ENCODE assay signal across 9 mouse cellular contexts in genomic region chr8:71701414-71702086, GRCm38 (mm10). TPM values are rescaled to one million over a fixed set of nuclear protein-coding genes. Genes with fewer than 3 reads are reported as not detected.
DNase-seq lines count a peak whose midpoint lies in the region; ATAC-seq and TF ChIP-seq lines count a peak whose summit lies in the region.
"Had no signal": no experiment of that assay in that cellular context is flagged by ENCODE, and none has a peak within 500 bp of the region (broad histone marks: within the 10 kb centered on the region; RNA-seq: fewer than 3 reads in every experiment).

Gene B3gnt3, minus strand, starts transcription at chr8:71701789.

- 12% methylated on average over 34 of the region's 34 CpGs for WGBS in heart, embryonic 15.5 days
- WGBS in midbrain, embryonic 16.5 days = 17% methylated on average over 32 of the region's 34 CpGs

- H3K9ac ChIP-seq in heart, embryonic 15.5 days = peak within 1 kb of the TSS; percentile 22; the same call in 1 of the 2 replicates
- H3K9ac ChIP-seq in midbrain, embryonic 16.5 days (ENCODE audit: low read depth, low read length) = no peak within 1 kb of the TSS

- peak within 1 kb of the TSS; percentile 66 for H3K4me2 ChIP-seq in heart, embryonic 15.5 days
- H3K4me2 ChIP-seq in midbrain, embryonic 16.5 days (ENCODE audit: low read length) = 0 out of 2 replicates have a peak within 1 kb of the TSS, but pooled peaks have one; percentile 7

- DNase-seq in heart, postnatal 4 days = no peak
- no peak for DNase-seq in adrenal gland, postnatal 14 days
- no peak for DNase-seq in urinary bladder, adult 18-20 months (ENCODE audit: low spot score in 2 of 2)
- no peak for DNase-seq in spleen, adult 12 weeks (ENCODE audit: low spot score)

- H3K4me3 ChIP-seq in heart, embryonic 15.5 days = peak within 1 kb of the TSS; percentile 43
- H3K4me3 ChIP-seq in bone marrow macrophage, adult 2 months (ENCODE audit: insufficient read depth, low read length) = peak within 1 kb of the TSS; percentile 72
- no peak within 1 kb of the TSS for H3K4me3 ChIP-seq in midbrain, embryonic 16.5 days (ENCODE audit: low read depth, low read length)

- peaks cover 11% of the 10 kb centered on the region for H3K4me1 ChIP-seq in heart, embryonic 15.5 days (replicated peaks)
- H3K4me1 ChIP-seq in bone marrow macrophage, adult 2 months (ENCODE audit: control insufficient read depth, insufficient read depth, low read length) = peaks cover 2% of the 10 kb centered on the region; the same call in 1 of the 2 replicates
- no peaks in the 10 kb centered on the region for H3K4me1 ChIP-seq in midbrain, embryonic 16.5 days (ENCODE audit: control insufficient read depth, insufficient read depth, low read length)

- no peaks in the 10 kb centered on the region for H3K36me3 ChIP-seq in heart, embryonic 15.5 days
- H3K36me3 ChIP-seq in midbrain, embryonic 16.5 days (ENCODE audit: control insufficient read depth, insufficient read depth, low read length) = no peaks in the 10 kb centered on the region
- H3K36me3 ChIP-seq: G1E had no signal

- TF ChIP-seq CTCF in bone marrow macrophage, adult 2 months (IDR thresholded peaks at IDR 0.05; ENCODE audit: low read depth, low read length) = no peak

- no peak for ATAC-seq in heart, embryonic 15.5 days (replicated peaks; ENCODE audit: insufficient number of reproducible peaks, insufficient read depth, low FRiP score, low read depth)
- ATAC-seq in inflammation-experienced regulatory T-cells, adult 6 months = peak; percentile 67
- ATAC-seq in midbrain, embryonic 16.5 days = no peak

- no peak for TF ChIP-seq POLR2A in bone marrow macrophage, adult 2 months (IDR thresholded peaks at IDR 0.05; ENCODE audit: borderline replicate concordance, low read depth, low read length)

- peaks cover 67% of the 10 kb centered on the region for H3K27me3 ChIP-seq in heart, embryonic 15.5 days
- H3K27me3 ChIP-seq in midbrain, embryonic 16.5 days (ENCODE audit: control insufficient read depth, insufficient read depth, low read depth, low read length) = peaks cover 26% of the 10 kb centered on the region

- no peak within 1 kb of the TSS for H3K27ac ChIP-seq in heart, embryonic 15.5 days
- no peak within 1 kb of the TSS for H3K27ac ChIP-seq in bone marrow macrophage, adult 2 months (ENCODE audit: insufficient read depth, low read depth, low read length)
- H3K27ac ChIP-seq in midbrain, embryonic 16.5 days (ENCODE audit: low read length) = no peak within 1 kb of the TSS

- H3K9me3 ChIP-seq in heart, embryonic 15.5 days (replicated peaks) = no peaks in the 10 kb centered on the region
- no peaks in the 10 kb centered on the region for H3K9me3 ChIP-seq in midbrain, embryonic 16.5 days (replicated peaks; ENCODE audit: control insufficient read depth, low read length, poor library complexity, severe bottlenecking)
- H3K9me3 ChIP-seq: G1E had no signal

RNA-seq across cellular contexts. Expression of gene B3gnt3, which starts in this region (rescaled TPM):
- 3.4 and 4.0 TPM in 2 replicates for polyA plus RNA-seq in heart, embryonic 15.5 days (2015; fragmentation: Nextera tagmentation; extraction: Ambion mirVana)
- total RNA-seq in heart, postnatal 4 days (2021) = 1 to 10 TPM; 7.5 to 7.6 TPM
- polyA plus RNA-seq in bone marrow macrophage, adult 2 months (2012; ENCODE audit: insufficient read depth, insufficient read length, missing spikeins) = 23.7 and 24.1 TPM in 2 replicates
- polyA plus RNA-seq in inflammation-experienced regulatory T-cells, adult 6 months (2017; shearing (Covaris generic)) = 1 to 10 TPM; 2.8 to 5.6 (median 4.3) TPM
- polyA plus RNA-seq in midbrain, embryonic 16.5 days (2015; fragmentation: Nextera tagmentation; extraction: Ambion mirVana) = 0.20 and 0.50 TPM in 2 replicates
- 5.4 and 7.4 TPM in 2 replicates for total RNA-seq in adrenal gland, postnatal 14 days (2021)
- polyA plus RNA-seq: G1E had no signal
